Mouse (Mus musculus) hematopoietic stem cell, adult 5-6 weeks (primary cell): Measurements from ENCODE around the gene Krtap17-1. TPM values are rescaled to one million over a fixed set of nuclear protein-coding genes. Genes with fewer than 3 reads are reported as not detected.

Source experiments
- ATAC-seq, 2 experiments: fragments of 125-278 bp in 1 of 2; replicated peaks in 1 of 2; 2 replicates each; pipeline ENCODE4 v1.8.0; 2016 to 2017; ENCODE audit warnings: inconsistent platforms in 2 of 2, mild to moderate bottlenecking in 2 of 2, moderate number of reproducible peaks in 2 of 2, low read depth in 1 of 2, moderate TSS enrichment in 1 of 2; ENCODE audit not compliant: low FRiP score in 2 of 2, poor library complexity in 2 of 2, severe bottlenecking in 2 of 2, insufficient read depth in 1 of 2, low TSS enrichment in 1 of 2
- total RNA-seq: library from RNA; stranded (forward); fragments of 172-1452, 232-1000 nt; gene quantifications from 2 replicates; pipeline ENCODE4 v1.2.3, GENCODE M21; 2017

Gene Krtap17-1
- total RNA-seq, result not detected in 2 replicates

DNA sequence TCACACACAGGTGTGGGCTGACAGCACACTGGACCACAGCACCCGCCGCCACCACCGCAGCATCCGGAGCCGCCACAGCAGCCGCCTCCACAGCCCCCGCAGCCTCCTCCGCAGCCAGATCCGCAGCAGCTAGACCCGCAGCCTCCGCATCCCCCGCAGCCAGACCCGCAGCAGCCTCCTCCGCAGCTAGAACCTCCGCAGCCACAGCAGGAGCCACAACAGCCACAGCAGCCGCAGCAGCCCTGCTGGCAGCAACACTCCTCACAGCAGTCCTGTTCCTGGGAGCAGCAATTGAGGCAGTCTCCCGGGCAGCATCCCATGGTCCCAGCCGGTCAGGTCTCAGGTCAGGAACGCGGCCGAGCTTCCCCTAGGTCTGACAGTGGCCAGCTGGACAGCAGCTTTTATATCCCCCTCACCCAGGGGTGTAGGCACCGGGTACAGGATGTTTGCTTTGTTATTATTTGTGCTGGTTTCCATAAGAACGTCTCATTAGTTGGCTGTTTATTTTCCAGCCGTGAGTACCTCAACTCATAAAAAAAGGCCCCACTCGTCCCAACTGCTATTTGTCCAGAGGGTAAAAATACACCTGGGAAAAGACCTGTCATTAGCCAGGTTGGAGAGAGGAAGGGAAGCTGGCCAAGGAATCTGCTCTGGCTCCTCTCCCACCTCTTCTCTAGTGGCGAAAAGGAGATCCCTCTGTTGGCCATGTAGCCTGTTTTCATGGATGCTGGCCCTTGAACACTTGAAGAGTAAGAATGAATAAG lies at the start of gene Krtap17-1:
TSS of gene Krtap17-1 (minus strand) at position 375 of the 764 bp plus-strand sequence.
- ATAC-seq, result no peak

DNA sequence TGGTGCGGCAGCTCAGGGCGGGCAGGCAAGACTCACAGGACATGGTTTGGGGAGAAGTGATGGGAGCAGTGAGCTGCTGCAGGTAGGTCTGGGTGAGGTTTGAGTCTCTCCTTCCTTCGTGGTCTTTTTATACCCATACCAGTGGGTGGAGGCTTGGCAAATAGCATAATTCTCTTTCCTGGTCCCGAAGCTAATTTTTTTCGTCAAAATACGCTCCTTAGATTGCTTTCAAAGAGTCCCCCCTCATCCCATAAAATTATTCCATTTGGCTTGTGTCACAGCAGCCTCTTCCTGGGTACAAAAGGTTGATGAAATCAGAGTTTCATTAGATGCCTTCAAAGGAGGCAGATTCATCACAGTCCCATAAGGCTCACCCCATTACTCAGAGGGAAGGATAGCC lies 47.7 kb upstream of the Krtap17-1 start, which contains the start of gene Krt34:
TSS of gene Krt34 (minus strand) at position 101 of the 400 bp plus-strand sequence.
- ATAC-seq, result no peak

DNA sequence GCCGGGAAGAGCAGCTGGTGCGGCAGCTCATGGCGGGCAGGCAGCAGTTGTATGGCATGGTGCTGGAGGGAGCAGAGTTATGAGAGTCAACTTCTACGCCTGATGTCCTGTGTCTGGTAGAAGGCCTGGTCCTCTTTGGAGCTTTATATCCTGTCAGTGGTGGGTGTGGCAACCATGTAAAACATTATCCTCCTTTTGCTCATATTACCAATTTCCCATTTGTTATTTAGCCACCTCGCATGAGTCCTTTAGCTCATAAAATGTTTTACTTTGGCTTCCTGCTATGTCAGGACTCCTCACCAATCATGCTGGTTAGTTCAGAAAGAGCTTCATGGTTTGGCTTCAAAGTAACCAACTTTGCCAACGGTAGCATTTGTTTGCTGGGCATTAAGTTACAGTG lies 36.0 kb upstream of the Krtap17-1 start, which contains the start of gene Krt33b:
TSS of gene Krt33b (minus strand) at position 101 of the 400 bp plus-strand sequence.
- no peak for ATAC-seq

DNA sequence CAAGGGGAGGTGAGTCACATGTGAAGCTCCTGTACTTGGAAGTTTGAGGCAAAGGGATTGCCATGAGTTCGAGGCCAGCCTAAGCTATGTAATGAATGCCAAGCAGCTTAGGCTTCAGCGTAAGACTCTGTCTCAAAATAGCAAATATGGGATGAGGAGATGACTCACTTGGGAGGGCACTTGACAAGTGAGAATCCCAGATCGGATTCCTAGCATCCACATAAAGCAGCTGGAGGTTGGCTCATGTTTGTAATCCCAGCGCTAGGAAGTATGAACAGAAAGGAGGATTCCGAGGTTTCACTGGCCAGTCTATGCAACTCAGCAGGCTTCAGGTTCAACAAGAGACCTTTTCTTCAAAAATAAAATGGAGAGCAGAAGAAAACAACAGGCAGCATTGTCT lies 27.6 kb upstream of the Krtap17-1 start:
- no peak for ATAC-seq

DNA sequence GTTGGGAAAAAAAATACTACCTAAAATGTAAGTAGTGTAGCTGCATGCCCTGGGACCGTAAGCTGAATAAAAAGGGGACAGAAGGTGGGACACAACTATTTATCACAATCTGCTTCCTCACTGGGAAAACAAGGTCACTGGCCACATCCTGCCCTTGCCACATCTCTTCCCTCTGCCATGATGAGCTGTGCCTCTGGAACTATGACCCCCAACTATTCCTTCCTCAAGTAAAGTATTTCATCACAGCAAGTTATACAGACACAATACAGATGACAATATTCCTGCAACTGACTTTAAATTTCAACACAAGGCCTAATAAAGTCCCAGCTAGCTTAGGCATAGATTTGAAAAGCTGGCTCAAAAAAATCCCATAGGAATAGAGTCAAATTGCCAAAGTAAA lies 25.7 kb upstream of the Krtap17-1 start:
- ATAC-seq, result no peak

DNA sequence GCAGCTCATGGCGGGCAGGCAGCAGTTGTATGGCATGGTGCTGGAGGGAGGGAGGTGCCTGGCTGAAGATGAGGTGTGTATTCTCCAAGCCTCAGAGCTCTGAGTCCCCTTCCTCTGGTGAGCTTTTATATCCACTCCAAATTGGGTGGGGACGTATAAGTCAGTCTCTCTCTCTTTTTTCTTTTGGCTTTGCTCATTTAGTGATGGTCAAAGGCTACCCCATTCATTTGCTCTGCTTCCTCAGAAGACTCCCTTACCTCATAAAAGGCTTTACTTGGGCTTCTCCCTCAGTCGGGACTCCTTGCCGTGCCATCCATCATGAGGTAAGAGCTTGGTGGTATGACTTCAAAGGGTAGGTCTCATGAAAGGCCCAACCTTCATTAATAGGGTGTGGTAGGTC lies 22.3 kb upstream of the Krtap17-1 start, which contains the start of gene Krt33a:
TSS of gene Krt33a (minus strand) at position 101 of the 400 bp plus-strand sequence.
- no peak for ATAC-seq

DNA sequence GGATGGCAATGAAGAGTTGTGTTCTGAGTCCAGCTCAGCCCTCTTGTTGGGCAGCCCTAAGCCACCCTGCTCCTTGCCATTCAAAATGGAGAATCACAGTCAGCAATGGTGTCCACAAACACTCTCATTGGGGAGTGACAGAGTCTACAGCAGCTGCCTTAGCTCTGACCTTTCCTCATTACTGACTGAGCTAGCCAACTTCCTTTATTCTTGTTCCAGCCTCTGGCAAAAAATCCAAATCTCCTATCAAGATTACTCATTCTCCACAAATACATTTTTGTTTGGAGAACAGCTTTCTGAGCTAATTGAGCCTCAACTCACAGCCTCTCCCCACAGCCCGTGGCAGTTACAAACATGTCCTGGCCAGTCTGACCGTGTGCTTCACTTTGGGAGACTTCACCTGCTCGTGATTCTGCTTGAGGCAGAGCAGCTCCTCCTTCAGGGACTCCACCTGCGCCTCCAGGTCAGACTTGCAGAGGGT lies 19.9 kb upstream of the Krtap17-1 start:
- no peak for ATAC-seq

DNA sequence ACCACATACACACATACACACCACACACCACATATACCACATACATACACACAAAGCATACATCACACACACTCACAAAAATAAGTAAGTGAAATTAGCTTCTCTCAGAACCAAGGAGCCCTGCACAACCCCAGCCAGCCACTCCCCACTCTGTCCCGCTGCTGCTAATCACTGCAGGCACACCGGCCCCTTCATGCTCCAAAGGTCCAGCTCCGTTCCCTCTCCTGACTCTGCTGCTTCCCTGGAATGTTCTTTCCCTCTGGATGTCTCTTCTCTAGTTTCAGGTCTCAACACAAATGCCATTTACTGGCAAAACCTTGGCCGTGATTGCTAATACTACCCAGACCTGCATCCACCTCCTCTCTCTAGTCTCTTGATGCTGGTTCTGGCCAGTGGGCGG lies 16.9 kb upstream of the Krtap17-1 start:
- ATAC-seq, result no peak

DNA sequence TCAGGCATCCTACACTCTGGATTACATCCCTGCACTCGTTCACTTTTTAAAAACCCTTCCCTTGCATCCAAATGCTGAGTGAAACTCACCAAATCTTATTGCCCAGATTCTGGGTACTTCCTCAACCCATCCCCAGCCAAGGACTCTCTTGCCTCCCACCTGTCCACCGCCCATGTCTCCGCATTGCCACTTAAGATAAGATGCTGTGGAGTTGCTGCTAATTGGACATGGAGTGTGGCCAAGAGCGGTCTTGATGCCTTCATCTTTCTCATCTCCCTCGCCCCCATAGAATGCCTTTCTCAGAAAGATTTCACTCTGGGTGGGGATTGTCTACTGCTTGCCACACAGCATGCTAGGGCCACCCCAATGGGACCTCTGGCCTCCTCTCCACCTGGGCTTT lies 14.5 kb upstream of the Krtap17-1 start:
- ATAC-seq, result no peak

DNA sequence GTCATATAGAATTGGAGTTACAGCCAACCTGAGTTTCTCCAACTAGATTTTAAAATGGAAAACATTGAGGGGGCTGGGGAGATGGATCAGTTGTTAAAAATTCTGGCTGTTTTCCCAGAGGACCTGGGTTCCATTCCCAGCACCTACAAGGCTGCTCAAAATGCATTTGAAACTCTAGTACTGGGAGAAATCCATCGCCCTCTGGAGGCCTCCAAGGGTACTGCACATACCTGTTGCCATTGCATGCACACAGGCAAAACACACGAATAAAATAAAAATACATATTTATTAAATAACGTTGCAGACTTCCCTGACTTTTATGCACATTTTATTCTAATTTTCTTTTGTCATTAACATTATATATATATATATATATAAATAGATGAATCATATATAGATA lies 12.8 kb upstream of the Krtap17-1 start:
- ATAC-seq, result no peak

DNA sequence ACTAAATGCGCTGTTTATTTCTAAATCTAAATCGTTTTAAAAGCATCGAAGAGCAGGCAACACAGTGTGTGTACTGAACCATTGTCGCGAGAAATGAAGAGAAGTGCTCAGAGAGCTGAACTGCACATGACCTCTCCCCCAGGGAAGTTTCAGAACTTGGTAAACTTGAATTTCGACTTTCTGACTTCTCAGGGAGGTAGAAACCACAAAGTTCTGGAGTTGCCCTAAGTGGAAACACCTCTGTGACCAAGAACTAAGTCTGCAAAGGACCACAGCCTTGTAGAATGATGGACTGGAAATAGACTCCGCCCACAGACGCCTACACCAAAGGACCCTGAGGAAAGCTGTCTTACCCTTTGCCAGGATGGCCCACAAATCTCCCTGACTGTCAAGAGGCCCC lies 12.1 kb upstream of the Krtap17-1 start:
- ATAC-seq, result no peak

DNA sequence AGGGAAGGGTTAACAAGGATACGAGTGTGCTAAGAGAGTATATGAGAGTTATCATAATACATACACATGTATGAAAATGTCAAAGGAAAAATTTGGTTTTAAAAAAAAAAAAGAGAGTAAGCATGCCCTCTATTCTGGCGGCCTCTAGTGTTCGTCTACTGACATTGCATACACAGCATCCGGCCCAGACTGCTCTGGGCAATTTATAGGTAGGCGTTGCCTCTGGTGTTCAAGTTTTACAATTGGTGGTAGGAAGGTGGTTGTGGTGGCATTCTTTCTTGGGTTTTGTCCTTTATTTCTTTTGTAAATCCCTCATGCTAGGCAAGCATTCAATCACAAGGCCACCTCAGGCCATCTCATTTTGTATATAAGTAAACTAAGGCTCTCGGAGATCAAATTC lies 11.1 kb upstream of the Krtap17-1 start:
- ATAC-seq, result peak in 1 of 2 experiments; percentile 56; a peak in 2 of 4 replicates

DNA sequence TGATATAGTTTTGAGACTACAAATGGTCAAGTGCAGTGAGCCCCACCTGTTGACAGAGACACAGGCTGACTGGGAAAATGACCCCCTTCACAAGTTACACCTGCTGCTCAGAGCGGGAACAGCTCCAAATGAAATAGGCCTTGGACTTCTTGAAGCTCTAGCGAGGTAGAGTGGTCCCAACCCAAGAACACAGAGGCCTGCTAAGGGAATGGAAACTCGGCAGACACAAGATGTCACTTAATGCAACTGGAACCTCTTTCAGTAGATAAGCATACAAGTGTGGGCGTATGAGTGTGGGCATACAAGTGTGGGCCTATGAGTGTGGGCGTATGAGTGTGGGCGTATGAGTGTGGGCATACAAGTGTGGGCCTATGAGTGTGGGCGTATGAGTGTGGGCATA lies 5.3 kb upstream of the Krtap17-1 start:
- ATAC-seq, result no peak

DNA sequence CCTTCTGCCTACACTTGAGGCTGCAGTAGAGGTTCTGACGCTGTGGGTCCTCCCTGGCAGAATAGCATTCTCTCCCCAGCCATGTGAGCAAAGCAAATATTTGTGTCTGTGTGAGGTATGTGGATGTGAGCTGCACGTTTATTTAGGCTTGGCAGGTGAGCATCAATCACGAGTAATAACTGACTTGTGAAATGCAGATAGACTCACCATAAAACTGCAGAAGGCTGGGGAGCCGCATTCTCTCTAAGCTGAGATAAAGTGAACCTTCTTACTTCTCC lies 529 bp upstream of the Krtap17-1 start:
- ATAC-seq, result no peak

DNA sequence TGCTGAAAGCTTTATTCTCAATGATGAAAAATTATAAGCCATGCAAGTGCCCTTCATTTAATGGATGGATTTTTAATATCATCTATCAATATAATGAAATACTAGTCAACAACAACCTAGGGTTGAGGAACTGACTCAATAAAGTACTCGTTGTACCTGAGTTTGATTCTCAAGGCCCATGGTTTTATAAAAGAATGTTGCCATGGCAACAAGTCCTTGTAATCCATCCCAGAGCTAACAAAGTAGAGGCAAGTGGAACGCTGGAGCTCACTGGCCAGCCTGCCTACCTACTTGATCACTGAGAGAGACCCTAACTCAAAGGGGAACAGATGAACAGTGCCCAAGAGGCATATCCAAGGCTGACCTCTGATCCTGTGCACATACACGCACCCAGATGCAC lies 3.2 kb downstream of the Krtap17-1 start:
- ATAC-seq, result no peak

DNA sequence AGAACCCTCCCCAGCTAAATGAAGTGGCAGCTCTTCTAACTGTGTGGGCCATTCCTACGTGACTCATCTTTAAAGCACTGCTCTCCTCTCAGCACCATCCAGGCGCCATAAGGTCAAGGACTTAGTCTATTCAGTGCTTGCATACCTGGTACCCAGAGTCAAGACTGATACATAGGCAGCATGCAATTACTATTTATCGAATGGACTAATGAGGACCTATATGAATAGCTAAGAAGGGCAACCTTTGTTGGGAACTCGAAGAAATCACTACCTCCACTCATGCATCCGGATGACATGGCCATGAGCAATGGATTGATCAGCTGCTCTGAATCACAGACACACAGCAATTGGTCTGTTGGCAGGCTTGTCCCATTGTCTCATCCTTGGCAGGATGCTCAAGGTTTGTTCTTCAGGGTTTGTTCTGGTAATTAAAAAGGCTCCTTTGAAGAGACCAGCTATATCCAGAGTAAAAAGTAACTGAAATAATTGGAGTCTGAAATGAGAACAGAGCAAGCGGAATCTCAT lies 3.9 kb downstream of the Krtap17-1 start:
- ATAC-seq, result no peak

DNA sequence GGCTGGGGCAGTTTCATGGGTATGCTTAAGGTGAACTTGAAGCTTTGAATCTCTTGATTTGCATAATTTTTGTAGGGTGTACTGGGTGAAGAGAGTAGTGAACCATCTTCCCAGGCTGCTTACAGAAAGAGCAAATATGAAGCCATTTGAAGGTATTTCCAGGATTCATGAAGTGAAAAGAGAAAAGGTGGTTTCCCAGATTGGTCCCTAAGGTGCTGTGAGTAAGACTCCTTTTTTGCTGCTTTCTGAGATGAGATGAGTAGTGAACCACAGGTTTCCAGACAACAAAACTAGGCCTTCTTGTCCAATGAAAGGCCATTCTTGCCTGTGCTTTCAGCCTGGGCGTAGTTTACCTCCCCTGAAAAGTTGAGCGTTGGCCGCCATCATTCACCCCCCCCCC lies 5.3 kb downstream of the Krtap17-1 start:
- ATAC-seq, result no peak

DNA sequence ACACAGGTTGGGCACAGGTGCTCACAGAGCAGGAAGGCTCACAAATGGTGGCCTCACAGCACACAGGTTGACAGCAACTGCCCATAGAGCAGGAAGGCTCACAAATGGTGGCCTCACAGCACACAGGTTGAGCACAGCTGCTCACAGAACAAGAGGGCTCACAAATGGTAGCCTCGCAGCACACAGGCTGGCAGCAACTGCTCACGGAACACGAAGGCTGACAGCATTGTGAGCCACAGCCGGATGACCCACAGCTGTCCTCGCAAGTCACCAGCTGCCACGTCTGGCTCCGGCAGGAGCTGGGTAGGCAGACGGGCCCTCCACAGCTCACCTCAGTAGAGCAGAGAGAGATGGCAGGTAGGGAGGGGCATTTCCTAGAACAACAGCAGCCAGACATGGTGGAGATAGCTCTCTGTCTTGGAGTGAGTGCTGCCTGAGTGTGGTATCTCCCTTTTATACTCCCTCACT lies 7.6 kb downstream of the Krtap17-1 start, which contains the start of gene Krtap16-1:
TSS of gene Krtap16-1 (minus strand) at position 418 of the 468 bp plus-strand sequence.
- ATAC-seq, result no peak
